Mouse (Mus musculus) adrenal gland, adult 18-20 months (tissue): ENCODE measurements around the gene Pigf. TPM values are rescaled to one million over a fixed set of nuclear protein-coding genes. Genes with fewer than 3 reads are reported as not detected.
"Not testable (repeated sequence)": the region's sequence is repeated elsewhere in the genome, so short reads cannot be mapped to it uniquely, and the experiment has no call there.

Source experiments
- DNase-seq, 2 experiments: peaks; one replicate each; pipeline ENCODE4 v3.0.0; 2021 to 2022; ENCODE audit warnings: low spot score in 2 of 2
- long read RNA-seq, 2 experiments: library from polyadenylated mRNA; stranded (forward); transcript quantifications; one replicate each; pipeline ENCODE4 v2.0.0; 2021
- total RNA-seq, 2 experiments: library from RNA; stranded (reverse); gene quantifications; 1 replicate in 1 of 2; 2 replicates in 1 of 2; pipeline ENCODE4 v1.2.3; 2021

The Pigf gene
- 10 to 100 TPM; 14.1 to 14.9 TPM for total RNA-seq
- long read RNA-seq, experiment 1, result 0 reads
- long read RNA-seq, experiment 2, transcript Pigf-201 (6 exons, 988 nt), result major isoform, 20 of 43 reads
- long read RNA-seq, experiment 2, partial matches to known transcripts, result 7 of 43 reads
- long read RNA-seq, experiment 2, other reads (novel, unspliced or antisense), result 16 of 43 reads

GRCm38 (mm10) chr17:87025269-87025949, at the start of gene Pigf, which contains the start of gene Cript:
Gene Pigf (minus strand): TSS chr17:87025406.
Gene Cript (plus strand): TSS chr17:87025550.
- DNase-seq, result peak; percentile 94 to 96

- no peak for DNase-seq
These were observed 48.3 kb upstream of the Pigf start for GRCm38 (mm10) chr17:87073470-87073869.

GRCm38 (mm10) chr17:87072766-87073440, 47.7 kb upstream of the Pigf start:
- DNase-seq, result no peak

- not testable (repeated sequence) for DNase-seq
These were observed 47.0 kb upstream of the Pigf start for GRCm38 (mm10) chr17:87072183-87072582.

- DNase-seq, result no peak
These were observed 43.8 kb upstream of the Pigf start for GRCm38 (mm10) chr17:87068997-87069396.

- no peak for DNase-seq
These were observed 38.8 kb upstream of the Pigf start for GRCm38 (mm10) chr17:87063969-87064368.

- DNase-seq, result no peak
These were observed 38.3 kb upstream of the Pigf start for GRCm38 (mm10) chr17:87063461-87063860.

GRCm38 (mm10) chr17:87062639-87063038, 37.4 kb upstream of the Pigf start:
- DNase-seq, result no peak

GRCm38 (mm10) chr17:87057486-87058266, 32.5 kb upstream of the Pigf start:
- no peak for DNase-seq

GRCm38 (mm10) chr17:87056761-87057160, 31.6 kb upstream of the Pigf start:
- no peak for DNase-seq

- no peak for DNase-seq
These were observed 30.5 kb upstream of the Pigf start for GRCm38 (mm10) chr17:87055663-87056062.

- DNase-seq, result peak in 1 of 2 experiments; percentile 56
These were observed 29.8 kb upstream of the Pigf start for GRCm38 (mm10) chr17:87055051-87055459.

GRCm38 (mm10) chr17:87053921-87054320, 28.7 kb upstream of the Pigf start:
- DNase-seq, result no peak

- DNase-seq, result no peak
These were observed 27.2 kb upstream of the Pigf start for GRCm38 (mm10) chr17:87052432-87052831.

GRCm38 (mm10) chr17:87051652-87052051, 26.4 kb upstream of the Pigf start:
- no peak for DNase-seq

GRCm38 (mm10) chr17:87050469-87051175, 25.4 kb upstream of the Pigf start:
- peak; percentile 49 to 65 for DNase-seq

GRCm38 (mm10) chr17:87049696-87050095, 24.5 kb upstream of the Pigf start:
- DNase-seq, result peak in 1 of 2 experiments; percentile 46

GRCm38 (mm10) chr17:87044796-87045195, 19.6 kb upstream of the Pigf start:
- DNase-seq, result no peak

GRCm38 (mm10) chr17:87044364-87044763, 19.2 kb upstream of the Pigf start:
- DNase-seq, result peak; percentile 86 to 92

- DNase-seq, result no peak
These were observed 16.5 kb upstream of the Pigf start for GRCm38 (mm10) chr17:87041739-87042138.

- DNase-seq, result no peak
These were observed 13.3 kb upstream of the Pigf start for GRCm38 (mm10) chr17:87038496-87038895.
